Mouse (Mus musculus) cortical plate, adult 2 months (tissue): ENCODE measurements around the gene Clk1. TPM values are rescaled to one million over a fixed set of nuclear protein-coding genes. Genes with fewer than 3 reads are reported as not detected.

Experiments
- H3K27ac ChIP-seq: fragments of 200-500 bp; 2 replicates; pipeline ENCODE4 v1.5.1; 2012; ENCODE audit warnings: low read length, control low read depth, inconsistent platforms; ENCODE audit not compliant: insufficient read depth
- H3K4me1 ChIP-seq: fragments of 200-500 bp; 2 replicates; pipeline ENCODE4 v1.6.1; 2011; ENCODE audit warnings: low read length; ENCODE audit not compliant: control insufficient read depth, insufficient read depth
- H3K4me3 ChIP-seq: fragments of 200-500 bp; 2 replicates; pipeline ENCODE4 v1.5.1; 2011; ENCODE audit warnings: mild to moderate bottlenecking, low read length, control low read depth; ENCODE audit not compliant: insufficient read depth
- CTCF ChIP-seq: fragments of 200-500 bp; IDR thresholded peaks from 2 replicates; pipeline ENCODE4 v1.5.1; 2011; ENCODE audit warnings: mild to moderate bottlenecking, control low read depth, low read length; ENCODE audit not compliant: insufficient read depth; ENCODE audit errors: extremely low read depth
- POLR2A ChIP-seq: fragments of 200-500 bp; IDR thresholded peaks from 2 replicates; pipeline ENCODE4 v1.6.1; 2011; ENCODE audit warnings: mild to moderate bottlenecking, low read length, control low read depth; ENCODE audit not compliant: insufficient read depth; ENCODE audit errors: extremely low read depth
- polyA plus RNA-seq: library from polyadenylated mRNA; depleted of rRNA; stranded (reverse); fragments of >200 nt; gene quantifications from 2 replicates; pipeline ENCODE4 v1.2.3, GENCODE M21; 2012; rRNA removed

The Clk1 gene
- polyA plus RNA-seq, 1 experiment: 258 TPM

GRCm38 (mm10) chr1:58366737-58367471, 57.0 kb downstream of the Clk1 start:
- Histone ChIP-seq H3K4me1 (no peaks in the 10 kb centered on the region), H3K27ac (no peak overlapping the region), H3K4me3 (no peak overlapping the region)
- no peak for TF ChIP-seq CTCF
- no peak for TF ChIP-seq POLR2A

DNA sequence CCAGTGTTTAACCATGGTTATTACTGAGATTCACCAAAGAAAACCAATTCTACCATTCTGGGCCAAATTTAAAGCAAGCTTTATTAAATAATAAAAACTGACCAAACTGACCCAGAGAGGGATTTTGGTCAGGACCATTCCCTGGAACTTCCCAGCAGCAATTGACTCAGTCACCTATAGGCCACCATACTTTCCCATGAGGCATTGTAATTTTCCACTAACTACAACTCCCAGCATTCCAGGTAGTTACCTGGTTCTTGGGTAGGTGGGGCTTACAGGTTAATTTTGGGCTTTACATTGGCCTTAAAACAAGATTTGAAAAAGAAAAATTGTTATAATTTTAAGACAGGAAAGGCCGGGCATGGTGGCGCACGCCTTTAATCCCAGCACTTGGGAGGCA, 58.0 kb downstream of the Clk1 start:
- H3K4me3 ChIP-seq: no peak overlapping the region
- no peak for TF ChIP-seq CTCF
- no peak for TF ChIP-seq POLR2A
- H3K27ac ChIP-seq: no peak overlapping the region
- no peaks in the 10 kb centered on the region for H3K4me1 ChIP-seq

GRCm38 (mm10) chr1:58364551-58364950, 59.3 kb downstream of the Clk1 start:
- H3K4me3 ChIP-seq: no peak overlapping the region
- no peak for TF ChIP-seq POLR2A
- no peak for TF ChIP-seq CTCF
- H3K4me1 ChIP-seq: no peaks in the 10 kb centered on the region
- no peak overlapping the region for H3K27ac ChIP-seq

DNA sequence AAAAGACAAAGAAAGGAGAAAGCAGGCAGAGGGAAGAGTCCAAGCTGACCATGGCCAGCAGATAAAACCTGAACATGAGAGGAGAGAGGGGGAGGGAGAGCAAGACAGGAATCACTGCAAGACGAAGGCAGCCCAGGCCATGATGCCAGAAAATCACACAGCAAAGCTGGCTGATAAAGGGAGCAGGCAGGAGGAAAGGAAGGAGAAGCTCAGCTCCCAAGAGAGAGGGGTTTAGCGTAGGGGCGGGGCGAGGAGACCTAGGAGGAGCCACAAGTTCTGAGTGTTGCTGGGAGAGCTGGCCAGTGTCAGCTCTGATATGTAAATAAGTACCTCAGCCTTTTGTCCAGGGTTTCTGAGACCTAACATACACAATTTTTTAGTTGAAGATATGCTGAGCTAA, 61.6 kb downstream of the Clk1 start:
- H3K4me1 ChIP-seq: peaks cover 4% of the 10 kb centered on the region; the same call in 1 of the 2 replicates
- TF ChIP-seq POLR2A: no peak
- no peak for TF ChIP-seq CTCF
- no peak overlapping the region for H3K27ac ChIP-seq
- no peak overlapping the region for H3K4me3 ChIP-seq

Other genes with a start within 250 kb of the Clk1 start
- 1.0 and 1.1 TPM in 2 replicates for gene Aox4, start 213.7 kb downstream of the Clk1 start, polyA plus RNA-seq
- gene Aox2, start 145.7 kb downstream of the Clk1 start, polyA plus RNA-seq: not detected in 2 replicates
- gene Bzw1, start 31.2 kb downstream of the Clk1 start, polyA plus RNA-seq: 80.2 and 83.9 TPM in 2 replicates
- 19.7 and 22.4 TPM in 2 replicates for gene Nif3l1, start 21.1 kb upstream of the Clk1 start, polyA plus RNA-seq
- 28.3 and 30.3 TPM in 2 replicates for gene Ppil3, start 21.4 kb upstream of the Clk1 start, polyA plus RNA-seq
- gene Orc2, start 81.0 kb upstream of the Clk1 start, polyA plus RNA-seq: 23.7 and 26.0 TPM in 2 replicates
- gene Fam126b, start 162.3 kb upstream of the Clk1 start, polyA plus RNA-seq: 23.9 and 25.5 TPM in 2 replicates
- gene Ndufb3, start 162.3 kb upstream of the Clk1 start, polyA plus RNA-seq: 227 and 228 TPM in 2 replicates